Mouse (Mus musculus): Measurements from ENCODE around the gene Nop53.

DNA sequence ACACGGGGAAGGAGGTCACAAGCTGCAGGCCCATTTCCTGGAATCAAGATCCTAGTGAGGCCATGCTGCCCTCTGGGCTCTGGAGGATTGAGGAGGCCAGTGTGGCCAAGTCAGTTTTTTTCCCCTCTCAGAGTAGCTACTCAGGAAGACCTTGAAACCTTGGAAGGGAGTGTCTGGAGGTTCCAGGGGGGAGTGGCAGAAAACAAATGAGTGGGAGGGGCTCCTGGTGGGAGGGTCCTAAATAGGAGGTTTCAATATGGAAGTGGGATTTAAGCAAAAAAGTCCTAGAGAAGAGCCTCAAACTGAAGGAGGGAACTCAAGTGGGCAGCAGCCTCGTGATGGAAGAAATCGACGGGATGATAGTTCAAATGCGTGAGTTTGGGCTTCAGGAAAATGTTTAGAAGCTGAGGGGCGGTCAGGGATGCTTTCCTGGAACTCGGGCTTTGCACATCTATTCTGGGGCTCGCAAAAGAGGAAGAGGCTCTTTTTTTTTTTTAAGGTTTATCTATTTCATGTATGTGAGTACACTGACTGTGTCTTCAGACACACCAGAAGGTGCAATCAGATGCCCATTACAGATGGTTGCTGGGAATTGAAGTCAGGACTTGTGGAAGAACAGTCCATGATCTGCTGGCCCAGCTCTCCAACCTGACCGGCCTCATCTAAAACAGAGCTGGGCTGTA lies 44.4 kb downstream of the Nop53 start:
- TF ChIP-seq CTCF (IDR thresholded peaks at IDR 0.05; ENCODE audit: extremely low read depth, insufficient read length, insufficient replicate concordance, low read depth, low read length), result no peak
- TF ChIP-seq POLR2A (IDR thresholded peaks at IDR 0.05; ENCODE audit: low read depth, low read length), result no peak

All from small intestine, adult 2 months (tissue).